Mouse (Mus musculus) cerebellum, adult 2 months (tissue): Measurements from ENCODE around the gene Dagla.

Experiments used
- CTCF ChIP-seq: fragments of 200-500 bp; IDR thresholded peaks from 2 replicates; pipeline ENCODE4 v1.5.1; 2011; ENCODE audit warnings: low read depth, mild to moderate bottlenecking, control low read depth, low read length, moderate library complexity, borderline replicate concordance; ENCODE audit not compliant: insufficient read depth
- POLR2A ChIP-seq: fragments of 200-500 bp; IDR thresholded peaks from 2 replicates; pipeline ENCODE4 v1.6.1; 2011; ENCODE audit warnings: low read length, control low read depth, borderline replicate concordance; ENCODE audit not compliant: insufficient read depth

GRCm38 (mm10) chr19:10298268-10298667, 6.4 kb downstream of the Dagla start:
- TF ChIP-seq CTCF (no peak), POLR2A (no peak)
